Mouse (Mus musculus): ENCODE results near the gene Cox17. TPM values are rescaled to one million over a fixed set of nuclear protein-coding genes. Genes with fewer than 3 reads are reported as not detected.

Cox17 gene
- polyA plus RNA-seq, 1 experiment: 76.2 TPM

DNA sequence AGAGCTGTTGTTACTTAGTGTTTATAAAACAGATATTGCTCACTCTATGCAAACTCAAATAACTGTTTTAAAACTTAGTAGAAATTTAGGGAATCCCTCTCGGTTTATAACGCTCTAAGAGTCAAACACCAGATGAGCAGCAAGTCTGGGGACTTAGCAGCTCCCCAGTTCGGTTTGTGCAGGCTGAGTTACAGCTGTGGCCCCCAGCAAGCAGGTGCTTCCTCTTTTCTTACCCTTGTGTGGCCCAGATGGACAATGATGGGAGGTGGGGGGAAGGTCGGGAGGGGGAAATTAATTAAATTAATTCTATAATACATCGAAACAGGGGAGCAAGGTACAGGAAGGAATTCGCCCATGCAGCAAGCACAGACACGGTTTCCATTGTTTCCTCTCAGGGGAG, 39.1 kb upstream of the Cox17 start:
- H3K4me3 ChIP-seq (ENCODE audit: low read depth, low read length): no peak overlapping the region
- WGBS: 73% methylated on average over 7 of the region's 7 CpGs
- no peaks in the 10 kb centered on the region for H3K27me3 ChIP-seq (ENCODE audit: control insufficient read depth, insufficient read depth, low read length)
- no peaks in the 10 kb centered on the region for H3K36me3 ChIP-seq (ENCODE audit: control insufficient read depth, insufficient read depth, low read length)
- H3K27ac ChIP-seq (ENCODE audit: insufficient read depth, low read depth, low read length): no peak overlapping the region
- H3K4me1 ChIP-seq (ENCODE audit: control insufficient read depth, insufficient read depth, insufficient read length, low read length): 0 out of 2 replicates have a peak, but pooled peaks cover 2% of the 10 kb centered on the region
- TF ChIP-seq CTCF (IDR thresholded peaks at IDR 0.05; ENCODE audit: extremely low read depth, insufficient read length, insufficient replicate concordance, low read depth, low read length) (no peak), POLR2A (IDR thresholded peaks at IDR 0.05; ENCODE audit: low read depth, low read length) (no peak)

DNA sequence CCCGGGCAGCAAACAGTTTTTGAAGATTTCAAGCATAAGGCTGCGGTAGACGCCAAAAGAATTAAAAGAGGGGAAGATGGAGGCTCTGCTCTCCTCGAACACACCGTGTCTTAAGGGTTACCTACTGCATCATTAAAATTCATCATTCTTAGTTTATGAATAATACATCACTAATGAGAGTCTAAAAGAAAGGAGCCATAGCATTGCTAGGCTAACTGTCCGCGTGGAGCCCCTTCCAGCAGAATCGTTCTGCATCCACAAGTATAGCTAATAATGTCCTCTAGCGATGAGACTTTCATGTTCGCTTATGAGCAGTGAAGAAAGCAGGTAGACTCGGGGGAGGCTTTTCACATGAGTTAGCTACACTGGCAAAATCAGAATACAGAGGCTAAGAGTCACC, 38.6 kb upstream of the Cox17 start:
- H3K36me3 ChIP-seq (ENCODE audit: control insufficient read depth, insufficient read depth, low read length): no peaks in the 10 kb centered on the region
- TF ChIP-seq CTCF (IDR thresholded peaks at IDR 0.05; ENCODE audit: extremely low read depth, insufficient read length, insufficient replicate concordance, low read depth, low read length) (no peak), POLR2A (IDR thresholded peaks at IDR 0.05; ENCODE audit: low read depth, low read length) (no peak)
- H3K4me1 ChIP-seq (ENCODE audit: control insufficient read depth, insufficient read depth, insufficient read length, low read length): 0 out of 2 replicates have a peak, but pooled peaks cover 2% of the 10 kb centered on the region
- H3K27ac ChIP-seq (ENCODE audit: insufficient read depth, low read depth, low read length): no peak overlapping the region
- H3K4me3 ChIP-seq (ENCODE audit: low read depth, low read length): no peak overlapping the region
- WGBS: 90% methylated on average over 11 of the region's 11 CpGs
- H3K27me3 ChIP-seq (ENCODE audit: control insufficient read depth, insufficient read depth, low read length): no peaks in the 10 kb centered on the region

DNA sequence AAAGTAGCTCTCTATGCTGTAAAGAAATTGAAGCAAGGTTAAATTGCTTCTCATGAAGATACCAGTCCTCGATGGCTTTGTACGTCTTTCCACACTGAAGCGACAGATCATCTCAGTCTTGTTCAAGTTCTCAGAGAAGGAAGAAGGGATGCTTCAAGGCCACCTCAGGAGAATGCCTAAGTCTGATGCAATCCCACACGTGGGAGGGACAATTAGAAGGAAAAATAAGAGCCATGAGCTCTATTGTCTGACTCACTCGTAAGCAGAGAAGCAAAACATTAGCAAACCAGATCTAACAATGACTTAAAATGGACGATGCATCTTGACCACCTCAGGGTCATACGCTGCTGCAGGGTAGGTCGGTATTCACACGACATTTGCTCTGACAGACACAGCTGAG, 28.3 kb upstream of the Cox17 start:
- TF ChIP-seq POLR2A (IDR thresholded peaks at IDR 0.05; ENCODE audit: low read depth, low read length) (no peak), CTCF (IDR thresholded peaks at IDR 0.05; ENCODE audit: extremely low read depth, insufficient read length, insufficient replicate concordance, low read depth, low read length) (no peak)
- Histone ChIP-seq H3K4me1 (ENCODE audit: control insufficient read depth, insufficient read depth, insufficient read length, low read length) (peaks cover 2% of the 10 kb centered on the region; the same call in 1 of the 2 replicates), H3K4me3 (ENCODE audit: low read depth, low read length) (no peak overlapping the region), H3K27ac (ENCODE audit: insufficient read depth, low read depth, low read length) (no peak overlapping the region), H3K36me3 (ENCODE audit: control insufficient read depth, insufficient read depth, low read length) (no peaks in the 10 kb centered on the region), H3K27me3 (ENCODE audit: control insufficient read depth, insufficient read depth, low read length) (no peaks in the 10 kb centered on the region)
- 74% methylated on average over 9 of the region's 9 CpGs for WGBS

DNA sequence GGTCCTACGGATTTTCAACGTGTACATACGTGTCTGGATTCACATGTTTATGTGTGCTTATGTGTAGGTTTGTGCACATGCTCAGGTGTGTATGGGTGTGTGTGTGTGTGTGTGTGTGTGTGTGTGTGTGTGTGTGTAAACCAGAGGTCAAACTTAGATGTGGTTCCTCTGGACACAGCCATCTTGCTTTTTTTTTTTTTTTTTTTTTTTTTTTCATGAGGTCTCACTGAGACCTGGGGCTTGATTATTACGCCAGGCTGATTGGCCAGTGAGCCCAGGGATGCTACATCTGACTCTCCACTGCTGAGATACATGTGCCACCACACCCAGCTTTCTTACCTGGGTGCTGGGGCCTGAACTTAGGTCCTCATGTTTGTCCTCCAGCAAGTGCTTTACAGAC, 27.7 kb upstream of the Cox17 start:
- H3K4me1 ChIP-seq (ENCODE audit: control insufficient read depth, insufficient read depth, insufficient read length, low read length): peaks cover 2% of the 10 kb centered on the region; the same call in 1 of the 2 replicates
- 91% methylated on average over 4 of the region's 4 CpGs for WGBS
- no peaks in the 10 kb centered on the region for H3K27me3 ChIP-seq (ENCODE audit: control insufficient read depth, insufficient read depth, low read length)
- no peaks in the 10 kb centered on the region for H3K36me3 ChIP-seq (ENCODE audit: control insufficient read depth, insufficient read depth, low read length)
- no peak overlapping the region for H3K4me3 ChIP-seq (ENCODE audit: low read depth, low read length)
- TF ChIP-seq POLR2A (IDR thresholded peaks at IDR 0.05; ENCODE audit: low read depth, low read length) (no peak), CTCF (IDR thresholded peaks at IDR 0.05; ENCODE audit: extremely low read depth, insufficient read length, insufficient replicate concordance, low read depth, low read length) (no peak)
- no peak overlapping the region for H3K27ac ChIP-seq (ENCODE audit: insufficient read depth, low read depth, low read length)

DNA sequence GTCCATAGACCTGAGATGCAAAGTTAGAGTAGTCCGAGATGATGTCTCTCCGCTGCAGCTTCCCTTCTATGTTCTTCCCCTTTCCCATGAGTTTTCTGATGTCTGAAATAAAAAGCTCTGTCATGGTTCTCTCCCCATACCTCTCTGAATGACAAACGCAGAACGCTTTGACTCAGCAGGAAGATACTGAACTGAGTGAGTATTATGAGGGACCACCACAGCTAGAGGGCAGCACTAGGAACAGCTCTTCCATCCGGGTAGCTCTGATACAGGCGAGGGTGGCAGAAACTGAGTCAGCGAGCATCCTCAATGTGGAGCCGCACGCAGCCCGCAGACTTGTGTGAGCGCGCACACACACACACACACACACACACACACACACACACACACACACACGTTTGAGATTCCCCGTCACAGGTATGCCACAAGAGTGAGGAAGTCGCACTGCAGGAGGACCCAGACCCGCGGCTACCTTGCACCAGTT, 25.3 kb upstream of the Cox17 start:
- Histone ChIP-seq H3K4me1 (ENCODE audit: control insufficient read depth, insufficient read depth, insufficient read length, low read length) (peaks cover 2% of the 10 kb centered on the region; the same call in 1 of the 2 replicates), H3K27ac (ENCODE audit: insufficient read depth, low read depth, low read length) (no peak overlapping the region), H3K4me3 (ENCODE audit: low read depth, low read length) (no peak overlapping the region), H3K36me3 (ENCODE audit: control insufficient read depth, insufficient read depth, low read length) (no peaks in the 10 kb centered on the region), H3K27me3 (ENCODE audit: control insufficient read depth, insufficient read depth, low read length) (no peaks in the 10 kb centered on the region)
- 33% methylated on average over 17 of the region's 17 CpGs for WGBS
- no peak for TF ChIP-seq POLR2A (IDR thresholded peaks at IDR 0.05; ENCODE audit: low read depth, low read length)
- TF ChIP-seq CTCF (IDR thresholded peaks at IDR 0.05; ENCODE audit: extremely low read depth, insufficient read length, insufficient replicate concordance, low read depth, low read length): peak; percentile 58; the same call in 1 of the 2 replicates

DNA sequence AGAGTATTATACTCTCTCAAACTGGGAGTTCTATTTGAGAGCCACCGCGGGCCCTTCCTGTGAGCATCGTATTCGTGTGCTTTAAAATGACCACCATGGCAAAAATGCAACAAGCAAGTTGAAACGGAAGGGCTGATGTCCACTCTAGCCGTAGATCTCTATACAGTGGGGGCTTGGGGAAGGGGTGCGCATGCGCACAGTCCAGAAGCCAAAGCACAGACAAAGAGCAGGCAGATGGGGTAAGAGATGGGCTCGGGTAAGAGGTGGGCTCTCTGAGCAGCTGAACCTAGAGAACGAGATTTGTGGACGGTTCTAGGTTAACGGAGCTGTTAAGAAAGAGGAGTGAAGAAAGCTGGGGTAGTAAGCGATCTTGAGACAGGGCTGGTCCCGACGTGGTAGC, 22.5 kb upstream of the Cox17 start:
- peaks cover 2% of the 10 kb centered on the region; the same call in 1 of the 2 replicates for H3K4me1 ChIP-seq (ENCODE audit: control insufficient read depth, insufficient read depth, insufficient read length, low read length)
- H3K27ac ChIP-seq (ENCODE audit: insufficient read depth, low read depth, low read length): no peak overlapping the region
- H3K4me3 ChIP-seq (ENCODE audit: low read depth, low read length): no peak overlapping the region
- WGBS: 91% methylated on average over 15 of the region's 15 CpGs
- no peaks in the 10 kb centered on the region for H3K27me3 ChIP-seq (ENCODE audit: control insufficient read depth, insufficient read depth, low read length)
- no peaks in the 10 kb centered on the region for H3K36me3 ChIP-seq (ENCODE audit: control insufficient read depth, insufficient read depth, low read length)
- TF ChIP-seq POLR2A (IDR thresholded peaks at IDR 0.05; ENCODE audit: low read depth, low read length): no peak
- no peak for TF ChIP-seq CTCF (IDR thresholded peaks at IDR 0.05; ENCODE audit: extremely low read depth, insufficient read length, insufficient replicate concordance, low read depth, low read length)

DNA sequence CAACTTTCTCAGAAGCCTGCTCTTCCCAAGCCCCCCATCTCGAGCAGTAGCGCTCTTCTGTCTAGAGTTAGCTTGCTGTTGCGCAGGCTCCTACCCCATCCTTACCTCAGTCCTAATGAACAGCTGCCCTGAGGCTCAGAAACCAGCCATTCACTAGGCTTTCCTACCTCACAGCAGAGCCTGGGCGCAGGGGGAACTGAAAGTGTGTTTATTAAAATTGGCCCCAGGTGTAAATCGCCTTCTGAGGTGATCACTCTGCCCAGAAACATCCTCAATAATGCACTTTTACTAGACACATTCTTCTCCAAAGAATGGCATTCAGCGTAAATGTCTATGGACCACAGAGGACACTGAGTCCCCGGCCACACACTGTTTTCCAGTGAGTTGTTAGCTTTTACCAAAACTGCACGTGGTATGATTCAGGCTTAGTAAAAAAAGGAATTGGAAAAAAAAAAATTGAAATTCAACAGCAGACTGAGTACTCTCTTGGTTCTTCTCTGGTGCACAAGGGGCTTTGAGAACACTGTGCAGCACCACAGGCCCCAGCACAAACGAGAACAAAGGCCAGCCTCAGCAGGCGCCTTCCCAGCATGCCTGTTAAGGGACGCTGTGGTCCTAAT, 19.9 kb upstream of the Cox17 start:
- 88% methylated on average over 11 of the region's 11 CpGs for WGBS

More for the DNA sequence above, 19.9 kb upstream of the Cox17 start:
- H3K36me3 ChIP-seq (ENCODE audit: control insufficient read depth, insufficient read depth, low read length): no peaks in the 10 kb centered on the region
- no peak overlapping the region for H3K4me3 ChIP-seq (ENCODE audit: low read depth, low read length)
- H3K27ac ChIP-seq (ENCODE audit: insufficient read depth, low read depth, low read length): no peak overlapping the region
- TF ChIP-seq POLR2A (IDR thresholded peaks at IDR 0.05; ENCODE audit: low read depth, low read length) (no peak), CTCF (IDR thresholded peaks at IDR 0.05; ENCODE audit: extremely low read depth, insufficient read length, insufficient replicate concordance, low read depth, low read length) (no peak)
- H3K4me1 ChIP-seq (ENCODE audit: control insufficient read depth, insufficient read depth, insufficient read length, low read length): no peaks in the 10 kb centered on the region
- no peaks in the 10 kb centered on the region for H3K27me3 ChIP-seq (ENCODE audit: control insufficient read depth, insufficient read depth, low read length)

Data from small intestine, adult 2 months (tissue).